Mouse (Mus musculus) myocyte (in vitro differentiated cells): Measurements from ENCODE around the gene Gm20388. TPM values are rescaled to one million over a fixed set of nuclear protein-coding genes. Genes with fewer than 3 reads are reported as not detected.

Experiments used
- H3K27me3 ChIP-seq: one replicate; pipeline ENCODE4 v1.6.1; 2011; ENCODE audit not compliant: control insufficient read depth, insufficient read depth, insufficient read length
- H3K36me3 ChIP-seq: one replicate; pipeline ENCODE4 v1.6.1; 2011; ENCODE audit not compliant: control insufficient read depth, insufficient read depth
- H3K4me2 ChIP-seq: one replicate; pipeline ENCODE4 v1.6.1; 2011; ENCODE audit warnings: low read depth, control low read depth
- H3K4me3 ChIP-seq: one replicate; pipeline ENCODE4 v1.5.1; 2011; ENCODE audit warnings: mild to moderate bottlenecking, control low read depth, moderate library complexity
- H3K79me2 ChIP-seq: one replicate; pipeline ENCODE4 v1.6.1; 2011; ENCODE audit not compliant: control insufficient read depth, insufficient read depth
- H3ac ChIP-seq: one replicate; pipeline ENCODE4 v1.6.1; 2011; ENCODE audit not compliant: control insufficient read depth, insufficient read length
- CEBPB ChIP-seq: IDR thresholded peaks from 2 replicates; pipeline ENCODE4 v1.6.1; 2011; ENCODE audit warnings: mild to moderate bottlenecking, moderate library complexity; ENCODE audit not compliant: poor library complexity, insufficient read depth, severe bottlenecking
- E2F4 ChIP-seq: IDR thresholded peaks from one replicate; pipeline ENCODE4 v1.6.1; 2011; ENCODE audit warnings: mild to moderate bottlenecking, control low read depth, moderate library complexity; ENCODE audit not compliant: insufficient read depth
- MAX ChIP-seq: IDR thresholded peaks from one replicate; pipeline ENCODE4 v1.6.1; 2011; ENCODE audit warnings: low read depth, mild to moderate bottlenecking, control low read depth
- MYOD1 ChIP-seq, 3 experiments: IDR thresholded peaks; one replicate each; pipeline ENCODE4 v1.6.1; 2011; ENCODE audit warnings: control low read depth in 2 of 3, low read depth in 2 of 3, mild to moderate bottlenecking in 2 of 3, moderate library complexity in 1 of 3; ENCODE audit not compliant: insufficient read length in 2 of 3, control insufficient read depth in 1 of 3
- MYOG ChIP-seq, 3 experiments: IDR thresholded peaks; one replicate each; pipeline ENCODE4 v1.6.1; 2011; ENCODE audit warnings: control low read depth in 2 of 3, low read depth in 2 of 3, mild to moderate bottlenecking in 2 of 3; ENCODE audit not compliant: insufficient read length in 2 of 3, control insufficient read depth in 1 of 3, insufficient read depth in 1 of 3
- POLR2A ChIP-seq: IDR thresholded peaks from one replicate; pipeline ENCODE4 v1.6.1; 2011; ENCODE audit warnings: low read depth, mild to moderate bottlenecking, control low read depth, moderate library complexity; ENCODE audit not compliant: insufficient read length
- POLR2AphosphoS2 ChIP-seq: IDR thresholded peaks from one replicate; pipeline ENCODE4 v1.6.1; 2011; ENCODE audit warnings: low read depth, control low read depth; ENCODE audit not compliant: insufficient read length
- REST ChIP-seq: IDR thresholded peaks from one replicate; pipeline ENCODE4 v1.6.1; 2011; ENCODE audit warnings: mild to moderate bottlenecking, control low read depth, moderate library complexity; ENCODE audit not compliant: insufficient read depth, insufficient read length
- SRF ChIP-seq: IDR thresholded peaks from one replicate; pipeline ENCODE4 v1.6.1; 2011; ENCODE audit warnings: low read depth; ENCODE audit not compliant: control insufficient read depth, insufficient read length
- TCF12 ChIP-seq: IDR thresholded peaks from one replicate; pipeline ENCODE4 v1.6.1; 2011; ENCODE audit warnings: mild to moderate bottlenecking, control low read depth; ENCODE audit not compliant: poor library complexity, insufficient read depth, severe bottlenecking
- TCF3 ChIP-seq: IDR thresholded peaks from one replicate; pipeline ENCODE4 v1.6.1; 2011; ENCODE audit warnings: low read depth, control low read depth; ENCODE audit not compliant: insufficient read length
- USF1 ChIP-seq: IDR thresholded peaks from one replicate; pipeline ENCODE4 v1.6.1; 2011; ENCODE audit warnings: low read depth, mild to moderate bottlenecking, control low read depth, moderate library complexity
- polyA plus RNA-seq: library from polyadenylated mRNA; unstranded; fragments of >200 nt; fragmentation: generic; extraction: Trizol; gene quantifications from one replicate; pipeline ENCODE4 v1.2.1, GENCODE M21; 2012; ENCODE audit warnings: missing spikeins

The Gm20388 gene
- polyA plus RNA-seq, 1 experiment, result 15.3 TPM

DNA sequence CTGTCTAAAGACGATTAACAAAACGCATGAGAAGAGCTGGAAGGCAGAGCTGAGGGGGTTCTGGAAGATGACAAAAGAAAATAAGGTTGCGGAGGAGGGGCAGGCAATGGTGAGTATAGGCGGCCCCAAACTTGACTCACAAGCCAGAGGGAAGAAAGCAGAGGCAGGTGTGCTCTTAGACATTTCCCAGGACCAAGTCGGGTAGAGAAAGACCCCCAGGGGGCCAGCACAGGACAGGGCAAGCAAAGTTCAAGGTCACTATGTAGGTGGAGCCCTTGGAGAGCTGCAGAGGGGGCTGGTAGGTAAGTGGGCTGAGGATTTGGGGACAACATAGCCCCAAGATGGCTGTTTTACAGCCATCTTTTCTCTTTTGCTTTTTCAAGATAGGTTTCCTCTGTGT lies 168.7 kb downstream of the Gm20388 start:
- no peak for TF ChIP-seq POLR2A
- no peak for TF ChIP-seq CEBPB
- TF ChIP-seq POLR2AphosphoS2, result no peak
- TF ChIP-seq USF1, result no peak
- TF ChIP-seq TCF3, result no peak
- no peak for TF ChIP-seq SRF
- peaks cover 4% of the 10 kb centered on the region for H3K36me3 ChIP-seq
- H3K4me2 ChIP-seq, result no peak overlapping the region
- no peaks in the 10 kb centered on the region for H3K27me3 ChIP-seq
- no peak overlapping the region for H3ac ChIP-seq
- no peak overlapping the region for H3K4me3 ChIP-seq
- no peaks in the 10 kb centered on the region for H3K79me2 ChIP-seq

DNA sequence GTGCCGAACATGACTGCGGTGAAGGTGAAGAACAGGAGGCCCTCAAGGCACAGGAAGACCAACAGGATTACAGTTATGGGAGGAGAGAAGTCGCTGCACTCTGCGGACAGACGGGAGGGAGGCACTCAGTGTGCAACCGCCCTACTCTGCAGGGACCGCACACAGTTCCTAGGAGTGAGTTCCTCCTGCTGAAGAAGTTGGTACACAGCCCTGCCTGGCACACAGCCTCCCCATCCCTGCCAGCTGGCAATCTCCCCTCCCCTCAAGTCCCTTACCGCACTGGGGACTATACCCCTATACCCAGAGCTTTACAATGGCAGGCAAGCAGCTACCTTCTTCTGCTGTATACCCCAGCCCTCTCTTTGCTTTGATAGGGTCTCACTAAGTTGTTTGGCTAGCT lies 172.6 kb downstream of the Gm20388 start:
- Histone ChIP-seq H3K4me2 (no peak overlapping the region), H3K27me3 (no peaks in the 10 kb centered on the region), H3K36me3 (peaks cover 10% of the 10 kb centered on the region), H3ac (no peak overlapping the region), H3K79me2 (no peaks in the 10 kb centered on the region), H3K4me3 (no peak overlapping the region)
- TF ChIP-seq MYOG (IDR thresholded peaks at IDR 0.05; ENCODE audit: control insufficient read depth in 1 of 3, insufficient read depth in 1 of 3, insufficient read length in 2 of 3, low read depth in 2 of 3) (no peak), TCF12 (no peak), REST (no peak), POLR2A (no peak), CEBPB (no peak), POLR2AphosphoS2 (no peak), USF1 (no peak), MAX (no peak), TCF3 (no peak), E2F4 (no peak), MYOD1 (IDR thresholded peaks at IDR 0.05; ENCODE audit: control insufficient read depth in 1 of 3, insufficient read length in 2 of 3, low read depth in 2 of 3) (no peak), SRF (no peak)

DNA sequence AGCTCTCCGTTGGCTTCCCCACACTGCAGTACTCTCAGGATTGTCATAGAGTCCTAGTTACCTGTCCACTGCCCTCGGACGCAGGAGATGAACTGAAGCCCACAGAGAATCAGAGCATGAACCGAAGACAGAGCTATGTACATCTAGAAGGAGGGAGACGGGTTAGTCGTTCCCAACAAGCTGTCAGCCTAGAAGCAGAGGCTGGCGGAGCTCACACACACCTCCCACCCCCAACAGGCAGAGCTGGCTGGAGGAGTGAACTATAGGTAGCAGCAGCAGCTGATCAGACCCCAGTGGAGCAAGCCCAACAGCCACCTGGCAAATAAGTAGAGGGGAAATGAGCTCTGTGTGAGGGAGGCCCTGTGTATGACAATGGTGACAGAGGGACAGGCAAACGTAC lies 174.1 kb downstream of the Gm20388 start:
- Histone ChIP-seq H3ac (no peak overlapping the region), H3K27me3 (no peaks in the 10 kb centered on the region), H3K4me2 (no peak overlapping the region), H3K4me3 (no peak overlapping the region), H3K36me3 (peaks cover 10% of the 10 kb centered on the region), H3K79me2 (no peaks in the 10 kb centered on the region)
- no peak for TF ChIP-seq POLR2AphosphoS2
- no peak for TF ChIP-seq USF1
- TF ChIP-seq MYOD1 (IDR thresholded peaks at IDR 0.05; ENCODE audit: control insufficient read depth in 1 of 3, insufficient read length in 2 of 3, low read depth in 2 of 3), result no peak
- no peak for TF ChIP-seq TCF3
- no peak for TF ChIP-seq CEBPB
- TF ChIP-seq E2F4, result no peak
- no peak for TF ChIP-seq SRF

DNA sequence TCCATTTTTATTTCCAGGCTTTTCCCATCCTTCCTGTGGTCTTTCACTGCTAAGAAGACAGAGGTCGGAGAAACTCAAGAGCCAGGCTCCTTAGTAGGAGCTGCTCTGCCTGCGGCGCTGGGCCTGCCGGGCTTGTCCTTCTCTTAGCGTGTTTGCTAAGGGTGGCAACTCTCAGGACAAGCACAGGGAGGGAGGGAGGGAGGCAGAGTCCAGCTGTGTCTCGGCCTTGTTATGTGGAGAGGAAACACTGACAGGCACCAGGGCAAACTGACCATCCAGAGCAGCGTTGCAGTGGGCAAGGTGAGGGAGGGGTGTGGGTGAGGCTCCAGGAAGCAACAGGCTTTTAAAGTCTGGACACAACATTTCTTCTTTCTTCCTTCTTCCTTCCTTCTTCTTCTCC lies 178.9 kb downstream of the Gm20388 start:
- Histone ChIP-seq H3ac (no peak overlapping the region), H3K27me3 (no peaks in the 10 kb centered on the region), H3K79me2 (peaks cover 7% of the 10 kb centered on the region), H3K36me3 (peaks cover 10% of the 10 kb centered on the region), H3K4me3 (no peak overlapping the region), H3K4me2 (no peak overlapping the region)
- TF ChIP-seq E2F4, result no peak
- no peak for TF ChIP-seq POLR2A
- no peak for TF ChIP-seq REST
- TF ChIP-seq SRF, result no peak

DNA sequence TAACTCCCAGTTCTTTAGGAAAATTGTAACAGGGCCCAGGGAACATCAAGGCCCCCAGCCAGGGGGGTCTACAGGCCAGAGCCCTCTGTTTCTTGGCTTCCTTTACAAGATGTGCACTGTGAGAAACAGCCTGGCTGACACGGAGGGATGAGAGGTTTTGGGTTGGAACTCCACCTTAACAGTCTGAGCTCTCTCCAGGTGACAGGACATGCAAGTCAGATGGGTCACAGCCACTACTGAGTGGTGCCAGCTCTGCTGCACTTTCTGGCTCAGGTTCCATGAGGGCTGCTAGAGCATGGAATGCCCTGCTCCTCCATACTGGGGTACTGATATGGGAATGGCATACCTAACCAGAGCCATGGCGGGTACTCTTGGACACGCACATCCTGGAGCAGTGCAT lies 180.4 kb downstream of the Gm20388 start:
- Histone ChIP-seq H3K36me3 (peaks cover 3% of the 10 kb centered on the region), H3K79me2 (peaks cover 13% of the 10 kb centered on the region), H3ac (no peak overlapping the region), H3K4me3 (no peak overlapping the region), H3K4me2 (no peak overlapping the region), H3K27me3 (no peaks in the 10 kb centered on the region)
- TF ChIP-seq MAX (no peak), TCF12 (no peak), E2F4 (no peak), USF1 (no peak), TCF3 (no peak), MYOG (IDR thresholded peaks at IDR 0.05; ENCODE audit: control insufficient read depth in 1 of 3, insufficient read depth in 1 of 3, insufficient read length in 2 of 3, low read depth in 2 of 3) (no peak), POLR2A (no peak), POLR2AphosphoS2 (no peak), REST (no peak), MYOD1 (IDR thresholded peaks at IDR 0.05; ENCODE audit: control insufficient read depth in 1 of 3, insufficient read length in 2 of 3, low read depth in 2 of 3) (no peak), CEBPB (no peak), SRF (no peak)
